Mouse (Mus musculus) kidney, embryonic 15.5 days (tissue): ENCODE measurements at regions not wholly inside any gene's neighbourhood (a gene's known extent, or its start where the extent isn't known, plus 50 kb on each side); places are given as distances from the start of the nearest gene placed in this dataset.

Source experiments
- ATAC-seq: fragments of 200-750 bp; cut with Nextera tagmentation; replicated peaks from 2 replicates; pipeline ENCODE4 v1.8.0; 2017; ENCODE audit warnings: moderate TSS enrichment; ENCODE audit not compliant: low FRiP score
- H3K27ac ChIP-seq: fragments of 300-500 bp; sonication (generic); 2 replicates; pipeline ENCODE4 v1.5.1; 2015; ENCODE audit warnings: mild to moderate bottlenecking, inconsistent platforms
- H3K27me3 ChIP-seq: fragments of 300-500 bp; sonication (generic); 2 replicates; pipeline ENCODE4 v1.6.1; 2015; ENCODE audit warnings: inconsistent platforms
- H3K36me3 ChIP-seq: fragments of 300-500 bp; sonication (generic); 2 replicates; pipeline ENCODE4 v1.6.1; 2015; ENCODE audit warnings: inconsistent platforms
- H3K4me1 ChIP-seq: fragments of 300-500 bp; sonication (generic); 2 replicates; pipeline ENCODE4 v1.6.1; 2015; ENCODE audit warnings: inconsistent platforms
- H3K4me2 ChIP-seq: fragments of 300-500 bp; sonication (generic); 2 replicates; pipeline ENCODE4 v1.6.1; 2015; ENCODE audit warnings: moderate library complexity, mild to moderate bottlenecking, inconsistent platforms
- H3K4me3 ChIP-seq: fragments of 300-500 bp; sonication (generic); replicated peaks from 2 replicates; pipeline ENCODE4 v1.5.1; 2015; ENCODE audit warnings: mild to moderate bottlenecking, inconsistent platforms
- H3K9ac ChIP-seq: fragments of 300-500 bp; sonication (generic); 2 replicates; pipeline ENCODE4 v1.6.1; 2015; ENCODE audit warnings: mild to moderate bottlenecking, inconsistent platforms
- H3K9me3 ChIP-seq: fragments of 300-500 bp; sonication (generic); replicated peaks from 2 replicates; pipeline ENCODE4 v1.6.1; 2016; ENCODE audit warnings: inconsistent platforms
- WGBS: fragments of 180-500 bp; shearing (Covaris S2); methylation state at CpG from one replicate; pipeline ENCODE4 v1.1.7; 2015; ENCODE audit warnings: mixed read lengths; 5-methylcytosine and 5-hydroxymethylcytosine counted together

GRCm38 (mm10) chr14:99493659-99494058 lies 195.2 kb downstream of the Klf5 start:
- Histone ChIP-seq H3K4me3 (no peak overlapping the region), H3K4me2 (no peak overlapping the region), H3K9ac (no peak overlapping the region), H3K9me3 (no peaks in the 10 kb centered on the region), H3K36me3 (no peaks in the 10 kb centered on the region), H3K27me3 (no peaks in the 10 kb centered on the region), H3K4me1 (no peaks in the 10 kb centered on the region), H3K27ac (no peak overlapping the region)
- 87% methylated on average over 6 of the region's 6 CpGs for WGBS
- no peak for ATAC-seq

DNA sequence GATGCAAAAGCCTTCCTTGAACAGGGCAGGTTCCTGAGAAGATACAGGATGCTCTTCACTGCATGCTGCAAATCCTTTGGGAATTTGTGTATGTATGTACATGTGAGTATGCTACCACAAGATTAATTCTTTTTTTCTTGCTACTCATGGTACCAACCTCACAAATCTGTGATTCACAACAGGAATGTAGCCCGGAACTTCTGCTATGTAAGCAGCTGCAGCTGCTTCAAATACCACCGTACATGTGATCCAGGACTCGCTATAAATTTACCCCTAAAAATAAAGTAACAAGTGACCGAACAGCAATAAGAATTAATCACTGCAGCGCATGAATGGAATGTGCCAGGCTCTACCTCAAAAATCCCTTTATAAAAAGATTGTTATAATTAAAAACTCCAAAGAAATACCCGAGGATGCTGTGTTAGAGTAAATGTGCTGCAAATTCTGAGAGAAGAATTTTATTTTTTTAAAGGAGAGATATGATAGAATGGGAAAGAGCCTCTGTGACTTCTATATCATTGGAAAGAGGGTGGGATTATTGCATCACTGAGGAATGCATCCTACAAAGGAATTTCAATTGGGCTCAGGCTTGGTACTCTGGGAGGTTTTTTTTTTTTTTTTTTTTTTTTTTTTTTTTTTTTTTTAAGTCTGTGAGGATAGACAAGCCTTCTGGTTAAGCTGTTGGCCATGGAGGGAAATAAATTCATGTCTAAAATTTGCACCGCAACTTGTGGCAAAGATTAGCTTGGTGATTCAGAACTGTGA lies 201.2 kb downstream of the Klf5 start:
- Histone ChIP-seq H3K4me2 (no peak overlapping the region), H3K4me1 (no peaks in the 10 kb centered on the region), H3K9me3 (no peaks in the 10 kb centered on the region), H3K4me3 (no peak overlapping the region), H3K27ac (no peak overlapping the region), H3K36me3 (no peaks in the 10 kb centered on the region), H3K9ac (no peak overlapping the region), H3K27me3 (no peaks in the 10 kb centered on the region)
- 71% methylated on average over 7 of the region's 7 CpGs for WGBS
- no peak for ATAC-seq

- Histone ChIP-seq H3K27me3 (no peaks in the 10 kb centered on the region), H3K27ac (no peak overlapping the region), H3K36me3 (no peaks in the 10 kb centered on the region), H3K4me1 (peaks cover 1% of the 10 kb centered on the region; the same call in 1 of the 2 replicates), H3K9me3 (no peaks in the 10 kb centered on the region), H3K4me3 (no peak overlapping the region), H3K4me2 (no peak overlapping the region), H3K9ac (no peak overlapping the region)
- no peak for ATAC-seq
- 77% methylated on average over 4 of the region's 4 CpGs for WGBS
Measured at GRCm38 (mm10) chr14:99504909-99505308, 206.4 kb downstream of the Klf5 start.

DNA sequence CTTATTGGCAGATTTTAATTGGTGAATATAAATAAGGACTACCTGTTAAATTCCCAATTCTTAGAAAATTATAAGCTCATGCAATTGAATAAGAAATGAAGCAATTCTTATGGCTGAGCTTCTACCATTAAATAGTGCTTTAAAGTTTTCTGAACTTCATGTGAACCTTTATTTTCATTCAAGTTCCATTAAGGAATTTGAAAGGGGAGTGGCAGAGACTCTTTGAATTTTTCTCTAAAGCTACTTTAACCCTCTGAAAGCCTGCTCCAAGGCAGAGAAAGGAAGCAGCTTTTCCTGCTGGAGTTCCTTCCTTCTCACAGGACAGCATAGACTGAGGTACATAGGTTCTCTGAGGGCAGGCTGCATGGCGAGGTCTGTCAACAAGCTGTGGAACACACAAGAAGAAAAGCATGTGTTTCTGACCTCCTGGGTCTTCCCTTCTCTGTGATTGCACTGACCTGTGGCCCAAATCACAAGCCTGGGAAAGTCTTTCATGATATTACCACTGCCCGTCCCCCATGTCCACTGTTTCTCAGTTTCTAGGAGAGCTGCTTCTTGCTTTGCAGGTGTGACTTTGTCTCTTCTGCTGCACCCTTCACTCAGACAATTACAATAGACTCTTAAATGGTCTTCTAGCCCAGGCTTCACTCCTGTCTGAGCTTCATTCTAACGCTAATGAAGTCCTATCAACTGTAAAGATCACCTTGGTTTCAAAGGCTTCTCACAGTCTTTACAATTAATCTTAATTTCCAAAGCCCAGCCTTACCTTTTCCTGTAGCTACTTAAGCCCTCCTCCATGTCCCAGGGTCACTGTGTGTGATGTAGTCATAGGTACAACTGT lies 211.4 kb downstream of the Klf5 start:
- Histone ChIP-seq H3K4me3 (no peak overlapping the region), H3K9me3 (no peaks in the 10 kb centered on the region), H3K27me3 (no peaks in the 10 kb centered on the region), H3K36me3 (no peaks in the 10 kb centered on the region), H3K4me1 (peaks cover 4% of the 10 kb centered on the region; the same call in 1 of the 2 replicates), H3K27ac (no peak overlapping the region), H3K9ac (no peak overlapping the region), H3K4me2 (no peak overlapping the region)
- WGBS: 47% methylated on average over 3 of the region's 3 CpGs
- ATAC-seq: no peak

DNA sequence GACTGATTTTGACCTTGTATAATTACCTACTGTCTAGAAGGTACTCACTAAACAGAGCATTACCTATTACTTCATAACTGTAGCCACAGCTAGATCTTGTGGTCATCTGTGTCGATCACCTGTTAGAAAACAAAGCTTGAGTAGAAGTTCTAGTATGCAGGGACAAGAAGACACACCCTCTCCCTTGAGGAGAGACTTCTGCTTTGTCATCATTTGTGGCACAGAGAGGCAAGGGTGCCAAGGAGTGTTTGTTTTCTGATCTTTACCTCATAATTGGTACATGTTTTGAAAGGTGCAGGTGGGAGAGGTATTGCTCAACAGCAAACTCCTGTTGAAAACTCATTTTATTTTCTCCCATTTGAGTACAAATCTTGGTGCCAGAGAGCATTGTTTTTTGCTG lies 217.0 kb downstream of the Klf5 start:
- Histone ChIP-seq H3K9me3 (no peaks in the 10 kb centered on the region), H3K27me3 (no peaks in the 10 kb centered on the region), H3K4me1 (no peaks in the 10 kb centered on the region), H3K36me3 (no peaks in the 10 kb centered on the region), H3K27ac (no peak overlapping the region), H3K9ac (no peak overlapping the region), H3K4me3 (no peak overlapping the region), H3K4me2 (no peak overlapping the region)
- 86% methylated on average over 1 of the region's 1 CpGs for WGBS
- no peak for ATAC-seq

DNA sequence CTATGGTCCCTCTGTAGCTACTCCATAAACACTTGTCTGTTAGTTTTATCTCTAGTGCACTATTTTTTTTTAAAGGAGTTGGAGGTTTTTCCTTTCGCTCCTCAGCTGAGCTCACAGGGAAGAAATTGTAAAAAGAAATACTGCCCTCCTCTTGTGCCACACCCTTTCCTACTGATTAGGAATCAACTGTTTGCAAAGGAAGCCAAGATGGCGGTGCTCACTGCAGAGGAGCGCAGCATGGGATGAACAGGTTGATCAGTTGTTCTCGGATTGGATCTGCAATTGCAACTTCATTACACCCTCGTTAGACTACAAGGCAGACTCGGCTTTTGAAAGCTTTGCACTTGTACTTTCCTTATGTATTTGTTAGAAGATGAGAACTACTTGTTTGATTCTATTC lies 218.2 kb downstream of the Klf5 start:
- no peaks in the 10 kb centered on the region for H3K4me1 ChIP-seq
- no peaks in the 10 kb centered on the region for H3K36me3 ChIP-seq
- no peak overlapping the region for H3K4me2 ChIP-seq
- 88% methylated on average over 6 of the region's 6 CpGs for WGBS
- H3K9me3 ChIP-seq: no peaks in the 10 kb centered on the region
- no peak for ATAC-seq
- no peak overlapping the region for H3K4me3 ChIP-seq
- no peaks in the 10 kb centered on the region for H3K27me3 ChIP-seq
- no peak overlapping the region for H3K9ac ChIP-seq
- no peak overlapping the region for H3K27ac ChIP-seq

DNA sequence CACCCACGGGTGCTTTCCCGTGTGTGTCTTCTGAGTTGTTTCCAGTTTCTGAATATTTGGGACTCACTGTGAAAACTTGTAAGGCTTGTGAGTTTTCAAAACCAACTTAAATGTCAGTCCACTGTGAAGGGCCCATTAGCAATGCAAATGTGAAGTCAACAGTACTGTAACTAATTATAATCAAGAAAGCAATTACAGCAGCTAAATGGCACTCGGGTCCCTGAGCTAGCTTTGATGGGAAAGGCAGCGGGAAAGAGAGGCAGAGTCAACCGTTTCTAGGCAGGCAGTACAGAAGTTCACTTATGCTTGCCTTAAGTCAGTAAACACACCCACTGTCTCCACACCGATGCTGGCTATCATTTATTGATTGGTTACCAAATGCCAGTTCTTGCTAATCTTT lies 221.9 kb downstream of the Klf5 start:
- Histone ChIP-seq H3K36me3 (no peaks in the 10 kb centered on the region), H3K27me3 (no peaks in the 10 kb centered on the region), H3K4me2 (no peak overlapping the region), H3K9me3 (no peaks in the 10 kb centered on the region), H3K27ac (no peak overlapping the region), H3K9ac (no peak overlapping the region), H3K4me1 (no peaks in the 10 kb centered on the region), H3K4me3 (no peak overlapping the region)
- ATAC-seq: no peak
- WGBS: 67% methylated on average over 6 of the region's 6 CpGs

- H3K4me2 ChIP-seq: no peak overlapping the region
- no peaks in the 10 kb centered on the region for H3K36me3 ChIP-seq
- H3K9ac ChIP-seq: no peak overlapping the region
- no peak for ATAC-seq
- 79% methylated on average over 13 of the region's 13 CpGs for WGBS
- H3K4me1 ChIP-seq: no peaks in the 10 kb centered on the region
- no peaks in the 10 kb centered on the region for H3K27me3 ChIP-seq
- no peaks in the 10 kb centered on the region for H3K9me3 ChIP-seq
- no peak overlapping the region for H3K27ac ChIP-seq
- no peak overlapping the region for H3K4me3 ChIP-seq
Measured at GRCm38 (mm10) chr14:99521954-99522523, 223.5 kb downstream of the Klf5 start.

DNA sequence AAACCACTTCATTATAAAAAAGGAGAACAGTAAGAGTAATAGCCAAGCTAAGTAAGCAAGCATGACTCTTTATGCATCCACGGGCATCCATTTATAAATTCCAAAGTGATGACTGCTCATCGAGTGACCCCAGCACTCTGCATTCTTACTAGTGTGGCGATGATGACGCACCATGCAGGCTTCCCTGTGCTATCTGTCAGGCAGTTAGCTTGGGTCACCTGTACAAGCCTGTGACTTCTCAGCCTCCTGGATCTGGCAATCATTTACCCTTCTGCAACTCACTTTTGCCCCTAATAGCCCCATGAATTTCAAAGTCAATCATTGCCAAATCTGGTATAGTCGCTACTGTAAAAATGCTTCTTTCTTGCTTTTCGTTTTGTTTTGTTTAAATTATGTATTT lies 237.3 kb downstream of the Klf5 start:
- peak; percentile 86 for ATAC-seq
- no peaks in the 10 kb centered on the region for H3K36me3 ChIP-seq
- no peak overlapping the region for H3K4me2 ChIP-seq
- H3K27me3 ChIP-seq: no peaks in the 10 kb centered on the region
- no peaks in the 10 kb centered on the region for H3K9me3 ChIP-seq
- H3K27ac ChIP-seq: no peak overlapping the region
- no peak overlapping the region for H3K9ac ChIP-seq
- WGBS: 71% methylated on average over 6 of the region's 6 CpGs
- H3K4me3 ChIP-seq: no peak overlapping the region
- no peaks in the 10 kb centered on the region for H3K4me1 ChIP-seq

GRCm38 (mm10) chr14:99537286-99537685 lies 238.8 kb downstream of the Klf5 start:
- Histone ChIP-seq H3K27me3 (no peaks in the 10 kb centered on the region), H3K9ac (no peak overlapping the region), H3K4me1 (no peaks in the 10 kb centered on the region), H3K27ac (no peak overlapping the region), H3K4me3 (no peak overlapping the region), H3K36me3 (no peaks in the 10 kb centered on the region), H3K9me3 (no peaks in the 10 kb centered on the region), H3K4me2 (no peak overlapping the region)
- WGBS: 83% methylated on average over 1 of the region's 1 CpGs
- no peak for ATAC-seq

DNA sequence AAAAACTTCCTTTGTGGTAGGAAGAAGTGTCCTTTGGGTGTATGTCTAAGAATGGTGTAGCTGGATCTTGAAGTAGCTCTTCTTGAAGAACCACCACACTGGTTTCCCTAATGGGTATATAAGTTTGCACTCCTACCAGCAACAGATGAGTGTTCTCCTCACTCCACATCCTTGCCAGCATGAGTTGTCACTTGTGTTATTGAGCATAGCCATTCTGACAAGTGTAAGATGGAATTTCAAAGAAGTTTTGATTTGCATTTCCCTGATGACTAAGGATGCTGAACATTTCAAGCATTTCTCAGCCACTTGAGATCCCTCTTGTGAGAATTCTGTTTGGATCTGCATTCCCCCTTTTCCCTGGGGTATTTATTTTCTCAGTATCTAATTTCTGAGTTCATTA lies 243.2 kb downstream of the Klf5 start:
- no peaks in the 10 kb centered on the region for H3K4me1 ChIP-seq

GRCm38 (mm10) chr14:99547931-99548330 lies 249.4 kb downstream of the Klf5 start:
- Histone ChIP-seq H3K36me3 (no peaks in the 10 kb centered on the region), H3K4me2 (no peak overlapping the region), H3K4me3 (no peak overlapping the region), H3K27ac (no peak overlapping the region), H3K9me3 (no peaks in the 10 kb centered on the region), H3K9ac (no peak overlapping the region), H3K27me3 (no peaks in the 10 kb centered on the region), H3K4me1 (peaks cover 4% of the 10 kb centered on the region; the same call in 1 of the 2 replicates)
- 88% methylated on average over 6 of the region's 6 CpGs for WGBS
- ATAC-seq: no peak

More for the DNA sequence above, 243.2 kb downstream of the Klf5 start:
- no peak for ATAC-seq
- H3K4me2 ChIP-seq: no peak overlapping the region
- no peak overlapping the region for H3K4me3 ChIP-seq
- H3K36me3 ChIP-seq: no peaks in the 10 kb centered on the region
- H3K27ac ChIP-seq: no peak overlapping the region
- no peak overlapping the region for H3K9ac ChIP-seq
- H3K9me3 ChIP-seq: no peaks in the 10 kb centered on the region
- H3K27me3 ChIP-seq: no peaks in the 10 kb centered on the region
